Mouse (Mus musculus) left cerebral cortex, adult 9 months (tissue): ENCODE results near the gene Kif27.
A peak's percentile ranks its signal among the peaks of the same experiment; 100 is the strongest.

Experiments
- DNase-seq, 2 experiments: peaks; one replicate each; pipeline ENCODE4 v3.0.0; 2022; ENCODE audit warnings: low spot score in 2 of 2

The Kif27 gene

DNA sequence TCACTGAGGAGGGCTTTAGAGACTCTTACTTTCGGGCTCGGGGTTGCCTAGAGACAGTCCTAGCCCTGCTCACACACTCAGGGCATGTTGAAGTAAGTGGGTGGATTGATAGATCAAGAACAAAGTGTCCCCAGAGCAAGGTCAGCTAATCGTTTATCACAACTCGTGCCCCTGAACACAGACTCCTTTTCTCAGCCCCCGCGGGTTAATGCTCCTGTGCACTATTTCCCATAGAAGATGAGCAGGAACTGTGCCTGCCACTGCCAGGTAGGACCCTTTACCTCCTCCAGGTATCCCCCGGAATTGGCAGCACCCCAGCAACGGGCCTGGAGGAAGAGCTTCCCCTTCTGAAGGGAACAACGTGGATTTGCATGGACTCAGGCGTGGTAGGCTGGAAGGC lies 82.7 kb downstream of the Kif27 start:
- no peak for DNase-seq

DNA sequence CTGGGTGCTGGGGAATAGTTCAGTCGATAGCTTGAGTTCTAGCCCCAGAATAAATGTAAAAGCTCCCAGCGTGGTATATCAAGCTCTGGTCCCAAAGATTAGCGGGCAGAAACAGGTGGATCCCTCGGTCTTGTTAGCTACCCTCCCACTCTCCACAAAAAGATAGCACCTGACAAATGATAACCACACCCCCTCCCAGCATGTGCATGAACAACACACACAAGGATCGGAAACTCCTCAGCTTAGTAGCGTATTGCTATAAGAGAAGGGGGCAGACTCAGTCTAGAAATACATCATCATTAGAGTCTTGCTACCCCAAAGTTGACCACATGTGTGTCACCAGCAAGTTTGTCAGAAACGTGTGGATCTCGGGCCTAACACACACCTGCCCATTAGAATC lies 83.3 kb downstream of the Kif27 start, which contains the start of gene Gkap1:
TSS of gene Gkap1 (minus strand) at position 101 of the 400 bp plus-strand sequence.
- no peak for DNase-seq

DNA sequence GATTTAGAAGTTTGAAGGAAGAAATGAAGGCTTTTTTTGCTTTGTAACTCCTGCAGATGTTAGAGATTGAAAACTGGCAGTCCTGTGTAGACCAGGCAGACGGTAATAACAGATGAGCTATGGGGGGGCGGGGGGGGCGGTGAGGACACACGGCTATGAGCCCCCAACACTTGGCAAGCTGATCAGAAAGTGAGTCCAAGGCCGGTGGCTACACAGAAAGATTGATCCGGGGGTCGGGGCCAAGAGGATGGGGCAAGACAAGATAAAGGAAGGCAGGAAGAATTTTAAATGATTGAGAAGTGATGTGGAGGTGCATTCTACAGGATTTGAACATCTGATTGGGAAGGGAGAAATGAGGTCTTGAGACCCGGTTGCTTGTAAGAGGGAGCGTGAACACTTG lies 83.8 kb downstream of the Kif27 start:
- DNase-seq = no peak

DNA sequence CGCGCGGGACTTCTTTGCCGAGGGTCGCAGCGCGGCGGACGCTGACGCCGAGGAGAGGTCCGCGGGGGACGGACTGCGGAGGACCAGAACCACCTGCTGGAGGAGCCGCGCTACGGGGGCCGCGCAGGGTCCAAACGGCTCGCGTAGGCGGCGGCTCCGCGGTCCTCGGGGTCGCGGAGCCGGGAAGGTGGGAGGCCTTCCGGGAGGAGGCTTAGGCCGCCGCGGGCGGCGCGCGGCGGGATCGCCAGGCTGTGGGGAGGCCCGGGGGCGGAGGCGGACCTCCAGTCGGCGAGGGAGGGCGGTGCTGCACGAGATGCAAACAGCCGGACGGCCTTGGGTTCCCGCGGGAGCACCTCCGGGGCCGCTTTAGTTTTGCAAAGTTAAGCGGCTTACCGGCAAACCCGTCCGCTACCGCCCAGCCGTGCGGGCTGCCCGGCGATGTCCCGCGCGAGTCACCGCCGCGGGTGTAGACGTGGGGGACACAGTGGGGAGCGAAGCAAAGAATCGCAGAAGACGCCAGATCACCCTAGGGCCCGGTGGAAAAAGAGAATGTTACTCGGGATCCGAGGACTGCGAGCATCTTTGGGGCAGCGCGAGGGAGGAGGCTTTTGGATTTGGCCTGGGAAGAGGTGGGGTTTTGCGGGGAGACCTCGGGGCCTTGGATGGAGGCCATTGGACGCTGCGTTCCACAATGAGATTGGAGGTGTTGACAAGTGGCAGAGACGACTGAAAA lies 84.5 kb downstream of the Kif27 start:
- DNase-seq = peak in 1 of 2 experiments; percentile 24

DNA sequence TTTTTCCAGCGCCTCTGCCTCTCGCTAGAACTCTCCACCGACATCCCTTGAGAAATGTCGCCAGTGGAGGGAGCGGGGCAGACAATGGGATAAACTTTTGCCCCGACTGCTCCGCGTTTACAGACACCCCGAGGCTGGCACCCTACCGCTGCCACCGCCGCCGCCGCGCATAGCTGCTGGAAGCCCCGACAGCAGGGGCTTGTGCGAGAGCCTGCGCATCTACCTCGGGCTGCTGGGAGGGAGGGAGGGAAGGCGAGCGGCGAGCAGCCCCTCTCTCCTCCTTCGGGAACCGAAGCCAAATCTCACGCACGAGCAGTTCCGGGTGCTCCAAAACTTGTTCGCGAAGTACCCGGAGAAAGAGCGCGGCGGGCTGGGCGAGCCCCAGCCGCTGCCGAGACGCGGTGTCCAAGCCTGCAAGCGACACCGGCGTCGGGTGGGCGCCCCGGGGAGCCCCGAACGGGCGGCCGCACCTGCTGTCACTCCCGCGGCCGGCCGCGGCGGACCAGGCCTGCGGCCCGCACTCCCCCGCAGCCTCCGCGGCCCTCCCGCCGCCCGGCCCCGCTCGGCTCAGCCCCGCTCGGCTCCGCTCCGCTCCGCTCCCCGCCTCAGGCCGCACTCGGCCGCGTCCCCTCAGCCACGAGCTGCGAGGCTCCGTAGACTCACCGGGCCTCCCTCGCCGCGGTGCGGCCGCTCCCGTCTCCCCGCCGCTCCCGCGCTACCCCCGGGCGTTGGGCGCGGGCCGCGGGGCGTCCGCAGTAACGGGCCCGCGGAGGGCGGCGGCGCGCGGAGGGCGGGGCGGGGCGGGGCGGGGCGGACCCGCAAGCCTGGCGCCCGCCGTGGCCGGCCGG lies 85.3 kb downstream of the Kif27 start:
- DNase-seq = peak in 1 of 2 experiments; percentile 7

DNA sequence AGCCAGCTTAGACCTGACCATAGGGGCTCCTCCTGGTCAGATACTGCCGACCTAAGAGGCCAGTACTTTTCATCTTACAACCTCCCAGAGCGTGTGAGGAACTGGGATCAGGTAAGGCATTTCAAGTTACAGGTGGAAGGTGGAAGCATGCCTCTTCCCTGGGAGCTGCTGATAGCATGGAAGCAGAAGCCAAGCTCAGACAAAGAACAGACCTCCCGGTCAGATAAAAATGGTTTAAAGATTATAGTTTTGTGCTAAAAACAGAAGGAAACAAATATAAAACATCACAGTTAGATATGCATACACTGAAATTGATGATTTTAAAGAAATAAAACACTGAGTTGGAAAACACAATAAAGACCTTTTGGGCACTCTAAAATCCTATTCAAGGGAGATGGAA lies 92.1 kb downstream of the Kif27 start:
- DNase-seq = no peak

DNA sequence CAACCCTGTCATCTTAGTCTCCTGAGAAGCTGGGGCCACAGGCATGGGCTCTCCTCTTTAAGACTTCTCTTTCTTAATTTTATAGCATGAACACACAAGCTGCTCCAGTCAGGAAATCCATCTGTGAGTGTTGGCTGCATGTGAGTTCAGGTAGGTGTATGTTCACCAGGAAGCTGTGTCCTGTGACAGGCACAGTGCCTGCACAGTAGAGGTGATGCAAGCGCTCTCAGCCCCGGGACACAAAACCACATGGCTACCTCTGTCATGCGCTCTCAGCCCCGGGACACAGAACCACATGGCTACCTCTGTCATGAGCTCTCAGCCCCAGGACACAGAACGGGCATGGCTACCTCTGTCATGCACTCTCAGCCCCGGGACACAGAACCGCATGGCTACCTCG lies 95.4 kb downstream of the Kif27 start:
- no peak for DNase-seq

DNA sequence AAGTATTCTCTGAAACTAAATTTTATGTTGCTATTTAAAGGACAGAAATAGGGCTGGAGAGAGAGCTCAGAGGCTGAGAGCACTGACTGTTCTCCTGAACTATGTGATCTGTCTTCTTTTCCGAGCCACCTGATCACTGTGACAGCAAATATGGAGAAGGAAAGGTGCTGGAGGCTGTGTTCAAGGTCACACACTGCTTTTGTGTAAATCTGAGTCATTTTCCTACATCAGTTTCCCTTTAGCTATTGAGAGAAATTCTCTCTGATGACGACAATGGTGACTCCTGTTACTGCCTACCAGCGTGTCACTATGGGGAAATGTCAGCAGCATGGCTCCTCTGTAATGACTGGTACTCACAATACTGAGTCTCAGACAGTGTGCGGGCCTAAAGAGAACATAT lies 97.2 kb downstream of the Kif27 start:
- no peak for DNase-seq

DNA sequence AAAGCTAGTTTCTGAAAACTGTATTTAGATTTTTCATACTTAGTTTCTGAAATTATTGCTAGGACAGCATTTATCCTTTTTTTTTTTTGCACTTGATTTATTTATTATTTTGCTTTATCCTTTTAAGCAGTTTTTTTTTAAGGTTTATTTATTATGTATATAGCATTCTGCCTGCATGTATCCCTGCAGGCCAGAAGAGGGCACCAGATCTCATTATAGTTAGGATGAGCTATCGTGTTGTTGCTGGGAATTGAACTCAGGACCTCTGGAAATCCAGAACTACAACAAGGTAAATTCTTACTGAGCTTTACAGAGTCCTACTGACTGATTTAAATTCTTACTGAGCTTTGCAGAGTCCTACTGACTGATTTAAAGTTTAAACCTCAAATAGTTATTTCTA lies 105.7 kb downstream of the Kif27 start:
- DNase-seq = no peak

DNA sequence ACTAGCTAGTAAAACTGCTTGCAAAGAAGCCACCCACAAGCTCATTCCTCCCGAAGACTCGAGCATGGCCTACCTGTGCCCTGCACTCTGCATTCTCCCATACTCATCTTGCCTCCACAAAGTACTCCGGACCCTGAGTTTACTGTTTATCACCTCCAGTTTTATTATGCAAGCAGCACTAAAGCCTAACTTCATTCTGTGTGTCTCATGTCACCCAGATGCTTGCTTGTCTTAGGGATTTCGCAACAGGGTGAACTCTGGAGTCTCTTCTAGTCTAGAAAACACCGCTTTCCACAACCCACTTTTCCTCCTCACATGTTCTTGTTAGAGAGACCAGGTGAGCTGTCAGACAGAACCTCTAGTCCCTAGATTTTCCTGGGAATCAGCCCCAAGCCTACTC lies 110.0 kb downstream of the Kif27 start:
- DNase-seq = no peak
